Mouse (Mus musculus) fibroblast of lung, adult 2 months (primary cell): ENCODE data around the gene Dgkb.

ENCODE experiments used
- DNase-seq: peaks from one replicate; pipeline ENCODE4 v3.0.0-alpha.2; 2011; ENCODE audit warnings: low read depth

The Dgkb gene

DNA sequence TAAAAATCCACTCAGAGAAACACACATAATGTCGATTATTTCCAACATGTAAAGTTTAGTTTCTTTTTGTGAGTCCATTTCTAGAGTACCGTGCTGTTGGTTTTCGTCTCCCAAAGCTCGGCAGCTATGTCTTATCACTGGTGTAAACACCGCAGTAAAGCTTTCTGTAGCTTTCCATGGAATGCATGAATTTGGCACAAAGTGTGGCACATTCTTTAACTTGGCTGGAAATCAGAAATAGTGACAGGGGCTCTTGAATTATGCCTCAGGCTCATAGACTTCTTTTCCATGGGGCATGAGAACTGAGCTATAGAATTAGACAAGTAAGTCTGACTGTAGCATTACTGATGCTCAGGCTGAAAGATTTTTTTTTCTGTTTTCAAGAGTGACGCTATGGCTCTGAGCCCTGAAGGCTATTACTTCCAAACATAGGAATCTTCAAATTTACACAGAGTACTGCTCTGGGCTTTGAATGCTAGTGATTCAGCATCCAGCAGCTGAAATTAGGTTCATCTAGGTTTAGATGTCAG, 179.0 kb downstream of the Dgkb start:
- DNase-seq, result no peak

DNA sequence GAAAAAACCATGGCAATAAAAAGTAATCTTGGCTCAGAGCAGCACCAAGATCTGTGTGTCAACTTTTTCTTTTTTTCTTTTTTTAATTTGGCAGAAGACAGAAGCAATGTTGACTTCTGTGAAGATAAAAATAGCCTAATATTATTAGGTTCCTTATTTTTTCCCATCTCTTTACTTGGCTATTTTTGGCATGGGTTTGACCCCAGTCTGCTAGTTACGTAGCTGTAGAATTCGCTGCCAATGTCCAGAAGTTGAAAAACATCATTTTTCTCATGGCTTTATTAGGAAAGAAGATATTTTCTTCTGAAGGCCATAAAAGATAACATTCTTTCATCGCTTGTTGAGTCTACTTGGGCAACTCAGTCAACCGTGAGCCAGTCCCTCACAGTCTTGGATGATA, 200.1 kb downstream of the Dgkb start:
- no peak for DNase-seq

DNA sequence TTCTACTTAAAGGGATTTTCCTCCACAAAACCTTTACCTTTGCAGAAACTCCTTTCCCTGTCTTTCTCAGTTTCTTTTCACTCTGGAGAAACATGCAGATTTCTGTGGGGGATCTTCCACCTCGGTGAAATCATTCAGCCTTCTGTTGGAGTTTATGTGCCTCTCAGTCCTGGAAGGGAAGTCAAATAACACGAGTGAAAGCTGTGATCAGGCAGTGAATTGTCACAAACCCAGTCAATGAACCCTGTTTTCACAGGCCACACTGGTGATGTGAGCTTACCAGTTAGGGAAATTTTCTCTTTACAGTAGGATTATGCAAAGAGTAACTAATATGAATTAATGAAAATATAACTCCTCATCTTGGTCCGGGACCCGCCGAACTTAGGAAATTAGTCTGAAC, 229.7 kb downstream of the Dgkb start:
- DNase-seq, result no peak

DNA sequence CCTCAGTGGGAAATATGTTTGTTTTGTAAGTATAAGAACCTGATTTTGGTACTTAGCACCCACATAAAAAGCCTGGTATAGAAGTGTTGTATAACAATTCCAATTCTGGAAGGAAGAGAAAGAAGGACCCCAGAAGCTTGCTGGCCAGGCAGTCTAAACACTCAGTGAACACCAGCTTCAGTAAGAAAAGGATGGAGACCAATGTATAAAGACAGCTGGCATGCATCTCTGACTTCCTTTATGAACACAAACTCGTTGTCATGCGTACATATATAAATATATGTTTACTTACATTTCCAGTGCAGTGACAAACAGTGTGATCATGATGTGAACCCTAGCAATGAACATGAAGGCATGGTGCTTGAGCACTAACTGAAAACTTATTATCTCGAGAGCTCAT, 270.7 kb downstream of the Dgkb start:
- no peak for DNase-seq

DNA sequence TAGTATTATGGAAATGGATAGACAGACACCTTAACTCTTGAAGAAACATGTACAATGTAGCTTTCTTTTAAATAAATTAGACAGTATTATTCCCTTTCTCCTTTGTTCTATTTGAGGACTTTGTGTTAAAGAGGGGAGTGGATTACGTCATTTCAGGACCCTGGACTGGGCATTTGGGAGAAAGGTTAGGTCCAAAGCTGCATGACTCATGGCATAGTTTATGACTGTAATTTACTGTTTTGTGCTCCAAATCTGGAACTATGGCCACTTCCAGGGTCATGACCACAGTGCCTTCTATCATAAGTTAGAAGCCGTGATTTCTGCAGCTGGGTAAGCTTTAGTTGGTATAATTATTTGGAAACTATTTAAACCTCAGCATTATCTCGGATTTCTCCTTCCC, 294.4 kb downstream of the Dgkb start:
- no peak for DNase-seq

DNA sequence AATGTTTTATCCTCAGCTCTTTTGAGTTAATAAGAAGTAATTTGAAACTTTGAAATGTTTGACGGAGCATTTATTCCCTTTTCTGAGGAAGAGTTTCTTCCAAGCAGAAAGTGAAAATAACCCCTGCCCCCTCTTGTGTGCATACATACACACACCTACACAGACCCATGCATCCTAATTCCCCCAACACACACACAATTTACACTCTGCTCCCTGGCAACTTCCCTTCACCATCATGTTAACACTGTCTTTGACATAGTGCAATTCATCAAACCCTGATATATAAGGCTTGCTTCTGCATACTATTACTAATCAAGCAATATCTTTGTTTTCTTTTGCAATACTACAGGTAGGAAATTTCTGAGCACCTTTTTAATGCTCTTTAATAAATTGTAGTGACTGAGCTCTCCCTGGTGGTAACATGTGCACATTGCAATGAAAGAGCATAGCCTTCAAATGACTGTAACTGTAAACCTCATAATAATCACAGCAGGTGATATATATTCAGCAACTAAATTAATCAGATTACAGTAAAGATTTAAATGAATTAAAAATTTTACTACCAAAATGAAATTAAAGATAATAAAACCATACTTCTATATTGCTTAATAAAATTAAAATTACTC, 297.6 kb downstream of the Dgkb start:
- DNase-seq, result no peak

DNA sequence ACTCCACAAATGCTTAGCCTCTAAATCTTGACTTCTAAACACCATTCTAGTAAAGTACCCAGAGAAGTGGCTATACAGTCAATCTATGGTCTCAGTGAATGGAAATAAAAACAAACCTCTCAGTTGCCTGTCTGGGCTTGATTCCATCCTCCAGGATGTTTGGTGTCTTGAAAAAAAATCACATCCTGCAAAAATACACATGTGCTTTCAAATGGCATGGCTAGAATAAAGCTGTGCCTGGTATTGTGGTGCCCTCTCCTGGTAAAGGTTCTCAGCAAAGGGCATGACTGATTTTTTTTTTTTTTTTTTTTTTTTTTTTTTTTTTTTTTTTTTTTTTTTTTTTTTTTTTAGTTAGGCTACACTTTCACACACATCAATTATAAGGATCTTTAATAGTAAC, 306.0 kb downstream of the Dgkb start:
- no peak for DNase-seq

DNA sequence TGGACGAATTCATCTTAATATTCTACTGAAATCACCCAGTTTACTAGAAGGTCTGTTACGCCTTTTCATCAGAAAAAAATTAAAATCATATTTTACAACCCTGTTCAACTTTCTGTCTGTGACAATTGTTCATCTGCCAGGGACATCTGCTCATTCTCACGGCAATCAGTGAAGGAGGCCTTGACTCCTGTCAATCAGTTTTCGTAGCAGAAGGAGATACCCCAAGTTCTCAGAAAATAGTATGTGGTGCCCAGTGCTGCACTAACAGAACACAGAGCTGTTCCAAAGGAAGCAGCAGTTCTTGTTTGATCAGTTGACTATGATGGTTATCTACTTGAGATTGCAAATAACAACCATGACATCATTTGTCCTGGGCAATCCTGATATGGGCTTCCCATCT, 307.8 kb downstream of the Dgkb start:
- DNase-seq, result no peak

DNA sequence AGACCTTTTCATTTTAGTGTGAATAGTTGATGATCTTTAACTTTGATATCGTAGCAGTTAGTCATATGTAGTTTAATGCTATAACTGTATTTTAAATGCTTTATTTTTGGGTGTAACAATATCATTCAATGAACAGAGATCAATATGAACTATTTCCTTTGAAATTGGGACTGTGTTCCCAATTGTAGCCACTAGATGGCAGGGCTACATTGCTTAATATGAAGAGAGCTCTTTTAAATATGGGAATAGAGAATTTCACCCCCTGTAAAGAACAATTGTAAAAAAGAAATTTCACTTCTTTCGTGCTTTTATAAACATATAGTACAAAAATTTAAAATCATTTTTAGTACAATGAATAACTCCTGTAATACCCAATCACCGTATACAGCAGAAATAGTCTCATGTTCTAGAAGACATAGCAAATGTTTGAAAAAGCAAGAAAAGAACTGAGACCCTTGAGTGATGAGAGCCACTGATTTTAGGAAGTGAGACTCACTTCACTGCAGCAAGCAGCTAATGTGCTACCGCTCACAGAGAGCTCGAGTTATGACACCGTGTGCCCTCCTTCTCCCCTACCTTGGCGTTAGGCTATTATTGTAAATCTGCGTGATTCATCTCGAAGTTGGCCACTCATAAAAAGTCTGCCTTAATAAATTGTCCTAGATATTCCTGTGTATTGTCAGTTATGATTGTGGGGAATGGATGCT, 312.8 kb downstream of the Dgkb start:
- DNase-seq, result no peak

DNA sequence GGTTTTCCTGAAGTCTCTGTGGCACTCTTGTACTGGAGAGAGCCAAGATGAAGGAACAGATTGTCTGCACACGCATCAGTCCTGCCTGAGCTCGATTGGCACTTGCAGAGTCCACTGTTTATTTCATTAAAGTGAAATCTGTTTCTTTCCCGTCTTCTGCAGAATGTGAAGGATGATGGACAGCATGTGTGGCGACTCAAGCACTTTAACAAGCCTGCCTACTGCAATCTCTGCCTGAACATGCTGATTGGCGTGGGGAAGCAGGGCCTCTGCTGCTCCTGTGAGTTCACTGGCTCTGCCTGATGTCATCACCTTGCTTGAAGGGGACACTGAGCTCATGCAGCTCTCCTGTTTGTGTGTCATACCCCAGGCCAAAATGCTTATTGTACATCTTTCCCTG, 318.9 kb downstream of the Dgkb start:
- DNase-seq, result no peak

DNA sequence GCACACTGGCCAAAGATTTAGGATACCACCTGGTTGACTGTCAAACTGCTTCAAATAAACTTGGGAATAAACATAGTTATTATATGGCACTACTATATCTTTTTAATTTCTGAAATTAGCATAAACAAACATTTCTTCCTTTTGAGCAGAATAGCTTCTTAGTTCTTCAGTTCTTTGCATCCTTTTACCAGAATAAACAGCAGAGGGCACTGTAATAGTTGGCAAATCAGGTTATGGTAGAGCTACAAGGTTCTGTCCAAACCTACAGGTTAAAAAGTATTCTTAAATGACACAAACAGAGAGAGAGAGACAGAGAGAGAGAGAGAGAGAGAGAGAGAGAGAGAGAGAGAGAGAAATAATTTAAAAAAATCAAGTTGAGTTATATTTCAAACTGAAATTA, 322.5 kb downstream of the Dgkb start:
- DNase-seq, result no peak

DNA sequence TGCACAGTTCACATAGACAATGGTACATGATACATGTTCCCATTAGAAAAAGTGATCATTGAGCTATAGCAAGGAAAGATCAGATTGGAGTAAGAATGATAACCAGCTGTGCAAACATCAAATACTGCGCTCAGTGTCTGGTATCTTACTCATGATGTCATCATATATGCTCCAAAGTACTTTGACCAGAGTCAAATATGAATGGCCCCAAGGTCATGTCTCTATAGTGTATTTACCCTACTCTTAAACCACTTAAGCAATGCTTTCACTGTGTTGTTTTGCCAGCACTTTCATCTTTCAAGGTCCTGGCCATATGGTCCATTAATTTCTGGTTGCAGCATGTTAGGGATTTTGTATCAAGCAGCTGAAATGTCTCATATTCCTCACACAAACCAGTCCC, 415.1 kb downstream of the Dgkb start:
- DNase-seq, result no peak

DNA sequence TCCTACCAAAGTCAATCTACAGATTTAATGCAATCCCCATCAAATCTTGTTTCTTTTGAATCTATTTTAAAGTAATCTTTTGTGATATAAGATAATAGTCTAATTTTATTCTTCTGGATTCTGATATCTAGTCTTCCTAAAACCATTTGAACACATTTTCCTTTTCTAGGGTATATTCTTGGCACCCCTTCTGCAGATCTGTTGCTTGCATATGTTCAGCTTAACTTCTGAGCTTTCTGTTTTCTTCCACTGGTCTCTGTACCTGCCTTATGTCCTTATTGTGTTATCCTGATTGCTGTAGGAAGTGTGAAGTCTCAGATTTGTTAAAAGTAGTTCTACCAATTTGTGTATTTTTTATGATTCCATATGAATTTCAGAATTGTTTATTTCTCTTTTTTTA, 451.3 kb downstream of the Dgkb start:
- no peak for DNase-seq

DNA sequence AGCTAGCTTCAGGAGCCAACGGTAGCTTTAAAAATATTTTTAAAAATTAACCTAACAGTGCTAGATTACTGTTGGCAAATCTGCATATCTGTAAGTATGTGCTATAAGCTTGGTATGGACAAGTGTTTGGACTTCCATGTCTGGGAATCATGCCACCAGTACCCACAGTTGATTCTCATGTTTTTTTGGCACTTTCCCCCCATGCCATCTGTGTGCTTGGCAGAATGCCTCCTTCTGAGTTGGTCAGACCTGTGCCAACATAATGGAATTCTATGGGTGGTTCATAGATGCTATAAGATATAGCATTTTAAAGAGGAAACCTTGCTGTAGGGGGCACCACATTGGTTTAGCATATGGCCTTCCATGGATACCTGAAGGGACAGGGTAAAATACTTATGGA, 484.0 kb downstream of the Dgkb start:
- no peak for DNase-seq

DNA sequence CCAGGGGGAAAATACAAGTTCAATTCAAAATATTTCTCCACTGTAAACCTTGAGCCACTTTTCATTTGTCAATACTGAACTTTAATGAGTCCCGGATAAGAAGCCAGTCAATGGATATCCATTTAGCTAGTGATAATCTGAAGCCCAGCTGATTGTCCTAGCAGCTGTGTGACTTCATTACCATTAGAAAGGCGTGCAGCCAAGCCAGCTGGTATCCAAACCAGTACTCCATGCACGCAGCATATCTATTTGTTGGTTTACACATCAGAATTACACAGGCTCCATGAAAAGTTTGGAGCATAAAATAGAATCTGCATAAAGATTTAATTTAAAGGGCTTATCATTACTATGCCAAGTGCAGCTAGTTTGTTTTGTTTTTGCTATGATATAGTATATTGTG, 486.3 kb downstream of the Dgkb start:
- DNase-seq, result no peak

DNA sequence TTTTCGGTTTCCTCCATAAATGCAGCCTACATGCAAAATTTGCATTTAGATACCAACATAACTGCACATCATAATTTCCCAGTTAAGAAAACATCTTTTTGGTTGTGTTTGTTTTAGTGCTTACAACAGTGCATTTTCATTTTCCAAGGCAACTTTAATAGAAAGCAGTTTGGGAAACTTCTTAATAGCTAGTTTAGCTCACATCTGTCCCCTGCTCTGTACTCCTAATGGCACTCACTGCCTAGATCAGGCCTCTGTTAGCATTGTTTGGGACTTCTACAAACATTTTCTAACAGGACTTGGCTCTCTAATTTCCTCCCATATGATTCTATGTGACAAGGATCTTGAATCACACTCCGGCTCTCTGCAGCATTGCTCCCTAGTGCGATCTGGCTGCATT, 486.7 kb downstream of the Dgkb start:
- no peak for DNase-seq

DNA sequence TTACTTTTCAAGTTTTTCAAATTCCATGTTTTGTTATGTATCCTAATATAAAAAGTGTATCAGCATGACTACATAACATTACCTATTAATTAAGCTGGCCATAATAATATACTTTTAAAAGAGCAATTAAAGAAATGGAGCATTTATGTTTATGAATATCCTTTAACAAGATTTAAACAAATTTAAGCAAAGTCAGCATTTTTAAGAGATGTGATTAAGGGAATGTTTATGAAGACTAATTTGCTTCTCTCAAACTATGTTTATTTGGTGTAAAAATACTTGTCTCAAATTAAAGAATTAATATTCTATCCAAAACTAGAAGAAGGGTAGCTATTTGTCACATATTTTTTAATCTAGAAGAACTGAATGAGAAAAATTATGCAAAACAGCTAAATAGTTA, 492.4 kb downstream of the Dgkb start:
- no peak for DNase-seq

DNA sequence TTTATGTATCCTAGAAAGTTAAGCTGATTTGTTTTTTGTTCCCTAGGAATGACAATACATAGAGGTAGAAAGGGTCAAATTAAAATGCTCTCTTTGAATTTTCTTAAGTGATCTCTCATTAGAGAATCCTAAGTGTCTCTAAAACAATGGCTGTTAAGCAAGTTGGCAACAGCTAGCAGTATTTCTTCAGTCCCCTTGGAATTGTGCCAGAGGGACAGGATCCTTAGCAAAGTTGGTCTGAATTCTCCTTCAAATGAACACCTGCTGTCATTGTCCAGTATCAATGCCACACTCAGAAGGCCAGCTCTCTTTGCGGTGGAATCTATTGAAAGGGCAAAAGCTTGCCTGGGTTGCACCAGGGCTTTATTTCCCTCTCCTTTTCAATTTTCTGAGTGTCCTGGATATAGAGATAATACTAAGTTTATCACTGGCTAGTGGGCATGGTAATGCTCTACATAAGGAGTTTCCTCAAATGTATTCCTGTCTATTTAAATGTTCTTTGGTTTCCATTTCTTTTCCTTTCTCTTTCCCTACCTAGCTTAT, 510.3 kb downstream of the Dgkb start:
- DNase-seq, result no peak

DNA sequence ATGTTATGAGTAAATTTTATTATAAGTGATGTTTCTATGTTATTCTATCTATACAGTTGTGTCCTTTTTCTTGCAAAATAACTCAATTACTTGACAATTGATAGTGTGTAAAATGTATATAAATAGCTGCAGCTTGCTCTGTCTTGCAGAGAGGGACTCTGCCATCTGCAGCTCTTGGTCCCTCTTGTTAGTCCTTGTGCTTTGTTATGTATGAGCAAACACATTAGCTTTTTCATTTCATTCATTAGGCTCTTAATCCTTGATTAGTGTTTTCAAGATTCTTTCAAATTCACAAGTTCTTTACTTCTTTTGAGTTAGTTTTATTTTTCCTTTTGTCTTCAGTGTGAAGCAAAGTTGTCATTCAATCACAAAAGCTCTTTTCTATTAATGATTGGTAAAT, 511.3 kb downstream of the Dgkb start:
- no peak for DNase-seq

DNA sequence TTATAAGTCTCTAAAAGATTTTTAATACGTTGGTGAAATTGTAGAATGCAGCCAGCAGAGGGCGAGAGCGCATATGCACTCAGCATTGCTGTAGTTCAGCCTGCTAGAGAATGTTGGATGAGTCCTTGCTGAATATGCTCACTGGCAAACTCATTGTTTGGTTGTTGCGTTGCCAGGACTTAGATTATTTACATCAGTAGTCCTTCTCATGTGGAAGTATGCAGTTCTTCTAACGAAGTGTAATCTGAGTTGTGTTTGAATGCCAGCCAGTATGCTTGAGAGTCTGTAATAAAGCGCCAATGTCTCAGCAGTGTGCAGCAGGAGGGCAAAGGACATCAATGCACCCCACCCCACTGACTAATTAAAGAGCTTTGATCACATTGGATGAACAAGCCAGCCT, 525.1 kb downstream of the Dgkb start:
- peak; percentile 11 for DNase-seq

DNA sequence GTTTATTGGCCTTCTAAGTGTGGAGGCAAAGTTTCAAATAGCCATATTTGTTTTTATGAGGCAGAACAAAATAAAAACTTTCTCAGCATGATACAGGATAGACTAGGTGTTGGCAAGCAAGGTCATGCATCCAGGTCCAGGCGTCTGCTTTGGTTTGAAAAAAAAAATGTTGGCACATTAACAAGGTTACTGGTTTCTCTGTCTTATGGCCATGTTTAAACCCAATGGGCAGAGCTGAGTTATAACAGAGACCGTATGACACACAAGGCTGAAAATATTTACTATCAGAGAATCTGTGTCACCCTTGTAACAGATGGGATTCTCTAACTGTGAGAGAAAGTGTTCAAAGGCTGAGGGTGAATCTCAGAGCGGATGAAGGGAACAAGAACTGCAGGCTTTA, 535.0 kb downstream of the Dgkb start:
- DNase-seq, result no peak

DNA sequence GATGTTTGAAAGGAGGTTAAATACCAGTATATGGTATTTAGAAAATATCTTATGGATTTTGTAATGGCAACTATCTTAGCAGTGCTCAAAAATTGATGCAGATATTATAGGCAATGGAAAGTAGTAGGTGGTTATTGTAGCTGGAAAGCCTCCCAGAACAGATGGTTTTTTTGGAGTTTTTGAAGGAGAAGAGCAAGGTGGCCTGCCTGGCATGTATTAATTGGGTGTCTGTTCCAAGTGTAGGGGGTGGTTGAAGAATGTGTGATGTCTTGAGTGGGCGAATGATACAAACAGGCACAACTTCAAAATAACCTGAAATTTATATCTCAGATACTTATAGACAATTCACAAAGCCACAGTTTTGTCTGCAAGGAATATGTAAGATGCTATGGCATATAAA, 538.9 kb downstream of the Dgkb start:
- DNase-seq, result no peak

DNA sequence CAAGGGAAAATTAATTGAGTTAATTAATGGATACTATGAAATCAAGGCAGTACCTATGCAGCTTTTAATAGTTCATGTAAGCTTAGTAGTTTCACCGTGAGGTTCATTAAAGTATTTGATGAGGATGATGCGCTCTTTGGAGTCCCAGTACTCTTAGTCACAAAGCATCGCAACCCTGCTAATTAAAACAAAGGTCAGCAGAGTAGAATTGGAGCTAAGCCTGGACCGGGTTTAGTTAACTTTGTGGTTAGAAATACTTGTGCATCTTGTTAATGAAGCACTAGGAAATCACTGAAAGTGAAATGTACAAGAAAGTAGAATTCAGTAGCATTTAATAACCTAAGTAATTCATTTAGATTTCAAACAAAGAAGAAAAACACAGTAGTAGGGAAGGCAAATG, 544.0 kb downstream of the Dgkb start:
- no peak for DNase-seq

DNA sequence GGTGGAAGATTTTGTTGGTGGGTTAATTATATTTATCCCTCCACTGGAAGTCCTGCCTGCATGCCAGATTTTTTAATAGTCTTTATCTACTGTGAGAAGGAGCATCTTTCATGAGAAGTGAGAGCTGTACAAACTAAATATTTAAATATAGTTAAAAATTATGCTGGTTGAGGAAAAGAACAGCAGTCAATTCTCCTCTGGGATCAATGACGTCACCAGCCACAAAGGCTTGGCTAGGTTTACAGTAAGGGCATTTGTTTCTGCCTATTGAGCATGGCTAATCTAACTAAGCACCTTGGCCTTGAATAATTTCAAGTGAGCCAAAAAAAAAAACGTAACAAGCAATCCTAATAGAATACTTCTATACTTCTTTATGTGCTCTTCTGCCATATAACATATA, 554.1 kb downstream of the Dgkb start:
- no peak for DNase-seq
